Mouse (Mus musculus) midbrain, embryonic 15.5 days (tissue): ENCODE measurements at regions not wholly inside any gene's neighbourhood (a gene's known extent, or its start where the extent isn't known, plus 50 kb on each side); places are given as distances from the start of the nearest gene placed in this dataset.

Experiments used
- ATAC-seq: fragments of 200-750 bp; cut with Nextera tagmentation; replicated peaks from 2 replicates; pipeline ENCODE4 v1.8.0; 2017; ENCODE audit warnings: moderate TSS enrichment
- H3K27ac ChIP-seq: fragments of 300-500 bp; sonication (generic); 2 replicates; pipeline ENCODE4 v1.5.1; 2015; ENCODE audit warnings: mild to moderate bottlenecking, inconsistent platforms
- H3K27me3 ChIP-seq: fragments of 300-500 bp; sonication (generic); replicated peaks from 2 replicates; pipeline ENCODE4 v1.6.1; 2015; ENCODE audit warnings: inconsistent platforms
- H3K36me3 ChIP-seq: fragments of 300-500 bp; sonication (generic); replicated peaks from 2 replicates; pipeline ENCODE4 v1.6.1; 2015; ENCODE audit warnings: inconsistent platforms
- H3K4me1 ChIP-seq: fragments of 300-500 bp; sonication (generic); 2 replicates; pipeline ENCODE4 v1.6.1; 2015; ENCODE audit warnings: inconsistent platforms
- H3K4me2 ChIP-seq: fragments of 300-500 bp; sonication (generic); 2 replicates; pipeline ENCODE4 v1.6.1; 2015; ENCODE audit warnings: inconsistent platforms, mild to moderate bottlenecking, moderate library complexity
- H3K4me3 ChIP-seq: fragments of 300-500 bp; sonication (generic); 2 replicates; pipeline ENCODE4 v1.5.1; 2015; ENCODE audit warnings: mild to moderate bottlenecking, inconsistent platforms
- H3K9ac ChIP-seq: fragments of 300-500 bp; sonication (generic); 2 replicates; pipeline ENCODE4 v1.6.1; 2015; ENCODE audit warnings: mild to moderate bottlenecking, inconsistent platforms
- H3K9me3 ChIP-seq: fragments of 300-500 bp; sonication (generic); 2 replicates; pipeline ENCODE4 v1.6.1; 2016; ENCODE audit warnings: inconsistent platforms
- WGBS: fragments of 180-500 bp; shearing (Covaris S2); methylation state at CpG from one replicate; pipeline ENCODE4 v1.1.7; 2015; ENCODE audit warnings: mixed read lengths; 5-methylcytosine and 5-hydroxymethylcytosine counted together

- H3K36me3 ChIP-seq, result no peaks in the 10 kb centered on the region
- no peak overlapping the region for H3K27ac ChIP-seq
- ATAC-seq, result no peak
- no peaks in the 10 kb centered on the region for H3K9me3 ChIP-seq
- H3K4me3 ChIP-seq, result no peak overlapping the region
- no peak overlapping the region for H3K9ac ChIP-seq
- H3K4me2 ChIP-seq, result no peak overlapping the region
- H3K4me1 ChIP-seq, result 0 out of 2 replicates have a peak, but pooled peaks cover 7% of the 10 kb centered on the region
- H3K27me3 ChIP-seq, result peaks cover 3% of the 10 kb centered on the region; the same call in 1 of the 2 replicates
Measured at GRCm38 (mm10) chr1:13424524-13424923, 2010.6 kb downstream of the A830018L16Rik start.

- Histone ChIP-seq H3K4me2 (peak overlapping the region; percentile 61), H3K9ac (0 out of 2 replicates have a peak overlapping the region, but pooled peaks have one; percentile 32), H3K4me1 (0 out of 2 replicates have a peak, but pooled peaks cover 7% of the 10 kb centered on the region), H3K36me3 (no peaks in the 10 kb centered on the region), H3K27ac (no peak overlapping the region), H3K27me3 (peaks cover 3% of the 10 kb centered on the region; the same call in 1 of the 2 replicates), H3K9me3 (no peaks in the 10 kb centered on the region), H3K4me3 (peak overlapping the region; percentile 41)
- peak; percentile 72 for ATAC-seq
- WGBS, result 24% methylated on average over 9 of the region's 9 CpGs
Measured at GRCm38 (mm10) chr1:13425601-13426327, 2011.9 kb downstream of the A830018L16Rik start.

GRCm38 (mm10) chr1:13426328-13427067 lies 2012.6 kb downstream of the A830018L16Rik start:
- Histone ChIP-seq H3K27ac (no peak overlapping the region), H3K4me2 (peak overlapping the region; percentile 61), H3K4me1 (0 out of 2 replicates have a peak, but pooled peaks cover 7% of the 10 kb centered on the region), H3K9me3 (no peaks in the 10 kb centered on the region), H3K27me3 (peaks cover 3% of the 10 kb centered on the region; the same call in 1 of the 2 replicates), H3K4me3 (peak overlapping the region; percentile 41), H3K9ac (peak overlapping the region; percentile 32; the same call in 1 of the 2 replicates), H3K36me3 (no peaks in the 10 kb centered on the region)
- peak; percentile 91 for ATAC-seq
- WGBS, result 6% methylated on average over 30 of the region's 30 CpGs

GRCm38 (mm10) chr1:13427068-13427434 lies 2013.1 kb downstream of the A830018L16Rik start:
- no peak for ATAC-seq
- no peak overlapping the region; the same call in 1 of the 2 replicates for H3K4me3 ChIP-seq
- no peaks in the 10 kb centered on the region for H3K9me3 ChIP-seq
- H3K9ac ChIP-seq, result no peak overlapping the region
- peak overlapping the region; percentile 61 for H3K4me2 ChIP-seq
- H3K27me3 ChIP-seq, result peaks cover 3% of the 10 kb centered on the region; the same call in 1 of the 2 replicates
- WGBS, result 59% methylated on average over 5 of the region's 5 CpGs
- H3K36me3 ChIP-seq, result no peaks in the 10 kb centered on the region
- H3K27ac ChIP-seq, result no peak overlapping the region
- H3K4me1 ChIP-seq, result 0 out of 2 replicates have a peak, but pooled peaks cover 7% of the 10 kb centered on the region

- WGBS, result 76% methylated on average over 11 of the region's 11 CpGs
- ATAC-seq, result no peak
- no peak overlapping the region for H3K4me2 ChIP-seq
- H3K27ac ChIP-seq, result no peak overlapping the region
- no peak overlapping the region for H3K4me3 ChIP-seq
- peaks cover 3% of the 10 kb centered on the region; the same call in 1 of the 2 replicates for H3K27me3 ChIP-seq
- H3K36me3 ChIP-seq, result no peaks in the 10 kb centered on the region
- no peaks in the 10 kb centered on the region for H3K9me3 ChIP-seq
- H3K4me1 ChIP-seq, result 0 out of 2 replicates have a peak, but pooled peaks cover 7% of the 10 kb centered on the region
- H3K9ac ChIP-seq, result no peak overlapping the region
Measured at GRCm38 (mm10) chr1:13427501-13428207, 2013.7 kb downstream of the A830018L16Rik start.

GRCm38 (mm10) chr1:13437747-13438394 lies 2024.0 kb downstream of the A830018L16Rik start:
- no peaks in the 10 kb centered on the region for H3K36me3 ChIP-seq
- ATAC-seq, result no peak
- H3K4me2 ChIP-seq, result no peak overlapping the region
- WGBS, result 81% methylated on average over 6 of the region's 6 CpGs
- no peak overlapping the region for H3K27ac ChIP-seq
- H3K9me3 ChIP-seq, result no peaks in the 10 kb centered on the region
- H3K9ac ChIP-seq, result no peak overlapping the region
- no peak overlapping the region for H3K4me3 ChIP-seq
- no peaks in the 10 kb centered on the region for H3K4me1 ChIP-seq
- no peaks in the 10 kb centered on the region for H3K27me3 ChIP-seq

GRCm38 (mm10) chr1:13442366-13442765 lies 2028.5 kb downstream of the A830018L16Rik start:
- H3K27me3 ChIP-seq, result no peaks in the 10 kb centered on the region
- 80% methylated on average over 6 of the region's 6 CpGs for WGBS
- H3K4me3 ChIP-seq, result no peak overlapping the region
- no peaks in the 10 kb centered on the region for H3K36me3 ChIP-seq
- no peak overlapping the region for H3K27ac ChIP-seq
- no peaks in the 10 kb centered on the region for H3K9me3 ChIP-seq
- ATAC-seq, result no peak
- H3K9ac ChIP-seq, result no peak overlapping the region
- H3K4me2 ChIP-seq, result no peak overlapping the region
- no peaks in the 10 kb centered on the region for H3K4me1 ChIP-seq

- no peak overlapping the region for H3K4me2 ChIP-seq
- no peak overlapping the region for H3K4me3 ChIP-seq
- H3K9ac ChIP-seq, result no peak overlapping the region
- no peak overlapping the region for H3K27ac ChIP-seq
- ATAC-seq, result no peak
- H3K27me3 ChIP-seq, result no peaks in the 10 kb centered on the region
- H3K36me3 ChIP-seq, result no peaks in the 10 kb centered on the region
- no peaks in the 10 kb centered on the region for H3K4me1 ChIP-seq
- no peaks in the 10 kb centered on the region for H3K9me3 ChIP-seq
- 93% methylated on average over 2 of the region's 2 CpGs for WGBS
Measured at GRCm38 (mm10) chr1:13454534-13454933, 2040.6 kb downstream of the A830018L16Rik start.

GRCm38 (mm10) chr1:13455572-13455971 lies 2041.7 kb downstream of the A830018L16Rik start:
- no peaks in the 10 kb centered on the region for H3K4me1 ChIP-seq
- no peak for ATAC-seq
- no peak overlapping the region for H3K4me2 ChIP-seq
- H3K4me3 ChIP-seq, result no peak overlapping the region
- H3K27ac ChIP-seq, result no peak overlapping the region
- 70% methylated on average over 3 of the region's 3 CpGs for WGBS
- H3K9me3 ChIP-seq, result no peaks in the 10 kb centered on the region
- no peaks in the 10 kb centered on the region for H3K27me3 ChIP-seq
- no peaks in the 10 kb centered on the region for H3K36me3 ChIP-seq
- no peak overlapping the region for H3K9ac ChIP-seq

- no peak overlapping the region for H3K4me3 ChIP-seq
- 94% methylated on average over 1 of the region's 1 CpGs for WGBS
- no peak for ATAC-seq
Measured at GRCm38 (mm10) chr1:13464311-13464710, 2050.4 kb downstream of the A830018L16Rik start.

GRCm38 (mm10) chr1:13467174-13467573 lies 2053.3 kb downstream of the A830018L16Rik start:
- Histone ChIP-seq H3K9me3 (no peaks in the 10 kb centered on the region), H3K36me3 (no peaks in the 10 kb centered on the region), H3K27me3 (no peaks in the 10 kb centered on the region), H3K4me2 (no peak overlapping the region), H3K27ac (no peak overlapping the region), H3K4me1 (no peaks in the 10 kb centered on the region), H3K9ac (no peak overlapping the region), H3K4me3 (no peak overlapping the region)
- ATAC-seq, result no peak
- WGBS, result 82% methylated on average over 6 of the region's 6 CpGs

More at GRCm38 (mm10) chr1:13464311-13464710, 2050.4 kb downstream of the A830018L16Rik start:
- no peak overlapping the region for H3K4me2 ChIP-seq
- H3K27me3 ChIP-seq, result no peaks in the 10 kb centered on the region
- H3K36me3 ChIP-seq, result no peaks in the 10 kb centered on the region
- H3K27ac ChIP-seq, result no peak overlapping the region
- H3K9me3 ChIP-seq, result no peaks in the 10 kb centered on the region
- no peaks in the 10 kb centered on the region for H3K4me1 ChIP-seq
- no peak overlapping the region for H3K9ac ChIP-seq
